Mouse (Mus musculus) spleen, adult 2 months (tissue): ENCODE measurements at regions not wholly inside any gene's neighbourhood (a gene's known extent, or its start where the extent isn't known, plus 50 kb on each side); places are given as distances from the start of the nearest gene placed in this dataset.

Experiments
- DNase-seq, 2 experiments: peaks; one replicate each; pipeline versions ENCODE4 v3.0.0 to v3.0.0-alpha.2; 2012 to 2021; ENCODE audit warnings: low spot score in 2 of 2, low read depth in 1 of 2
- H3K27ac ChIP-seq: fragments of 200-500 bp; 2 replicates; pipeline ENCODE4 v1.5.1; 2012; ENCODE audit warnings: low read length, inconsistent platforms; ENCODE audit not compliant: insufficient read depth
- H3K27me3 ChIP-seq: fragments of 200-500 bp; 2 replicates; pipeline ENCODE4 v1.6.1; 2012; ENCODE audit warnings: mild to moderate bottlenecking, moderate library complexity, low read length, inconsistent platforms; ENCODE audit not compliant: control insufficient read depth, insufficient read depth
- H3K36me3 ChIP-seq: fragments of 200-500 bp; 2 replicates; pipeline ENCODE4 v1.6.1; 2012; ENCODE audit warnings: mild to moderate bottlenecking, low read length, inconsistent platforms; ENCODE audit not compliant: control insufficient read depth, insufficient read depth
- H3K4me1 ChIP-seq: fragments of 200-500 bp; 2 replicates; pipeline ENCODE4 v1.6.1; 2011; ENCODE audit warnings: inconsistent platforms; ENCODE audit not compliant: control insufficient read depth, insufficient read depth, insufficient read length
- H3K4me3 ChIP-seq: fragments of 200-500 bp; 2 replicates; pipeline ENCODE4 v1.5.1; 2011; ENCODE audit warnings: mild to moderate bottlenecking, inconsistent platforms; ENCODE audit not compliant: insufficient read depth, insufficient read length; ENCODE audit errors: extremely low read depth
- CTCF ChIP-seq: fragments of 200-500 bp; IDR thresholded peaks from 2 replicates; pipeline ENCODE4 v1.5.1; 2011; ENCODE audit warnings: mild to moderate bottlenecking, inconsistent platforms; ENCODE audit not compliant: insufficient read depth, insufficient read length, insufficient replicate concordance; ENCODE audit errors: extremely low read depth
- POLR2A ChIP-seq: fragments of 200-500 bp; IDR thresholded peaks from 2 replicates; pipeline ENCODE4 v1.6.1; 2011; ENCODE audit warnings: low read depth, low read length, inconsistent platforms
- WGBS: fragments of 180-500 bp; shearing (Covaris S2); methylation state at CpG from one replicate; pipeline ENCODE4 v1.1.7; 2018; 5-methylcytosine and 5-hydroxymethylcytosine counted together

DNA sequence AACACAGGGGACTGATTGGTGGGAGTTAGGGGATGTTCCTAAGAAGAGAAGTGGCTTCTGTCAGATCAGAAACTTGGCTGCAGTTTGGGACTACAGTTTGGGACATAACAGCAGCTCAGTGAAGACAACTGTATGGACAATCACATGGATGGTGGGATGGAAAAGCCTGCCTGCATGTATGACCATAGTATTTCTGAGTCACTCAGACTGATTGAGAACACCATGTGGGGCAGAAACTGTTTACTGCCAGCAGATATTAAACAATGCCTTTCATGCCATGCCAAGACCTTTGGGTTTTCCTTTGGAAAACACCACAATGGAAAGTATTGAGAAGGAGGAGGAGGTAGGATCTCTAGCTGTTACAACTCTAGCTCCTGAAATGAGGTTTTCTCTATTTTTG is 635.0 kb downstream of the Inhba start:
- H3K36me3 ChIP-seq = no peaks in the 10 kb centered on the region
- TF ChIP-seq CTCF (no peak), POLR2A (no peak)
- no peak for DNase-seq
- no peak overlapping the region for H3K4me3 ChIP-seq
- H3K27ac ChIP-seq = no peak overlapping the region
- H3K27me3 ChIP-seq = no peaks in the 10 kb centered on the region
- H3K4me1 ChIP-seq = no peaks in the 10 kb centered on the region

DNA sequence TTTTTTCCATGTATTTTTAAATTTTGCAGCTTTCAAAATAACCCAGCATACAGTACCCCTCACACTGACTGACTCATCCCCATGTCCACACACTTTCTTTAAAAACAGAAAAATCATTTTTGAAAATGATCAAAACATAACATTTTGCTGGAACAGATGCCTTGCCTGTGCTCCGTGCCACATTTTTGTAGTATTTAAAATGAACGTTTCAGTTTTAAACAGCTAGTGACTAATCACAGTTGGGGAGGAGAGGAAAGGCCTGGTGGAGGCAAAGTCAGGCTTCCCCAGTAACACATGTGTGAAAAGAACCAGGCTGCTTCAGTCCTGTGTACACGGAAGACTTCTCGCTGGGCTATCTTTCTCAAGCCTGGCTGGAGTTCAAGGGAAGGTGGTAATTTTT is 644.5 kb downstream of the Inhba start:
- H3K36me3 ChIP-seq = no peaks in the 10 kb centered on the region
- H3K4me3 ChIP-seq = no peak overlapping the region
- H3K27ac ChIP-seq = no peak overlapping the region
- H3K4me1 ChIP-seq = no peaks in the 10 kb centered on the region
- TF ChIP-seq CTCF = no peak
- DNase-seq = no peak
- 84% methylated on average over 4 of the region's 4 CpGs for WGBS
- no peaks in the 10 kb centered on the region for H3K27me3 ChIP-seq

DNA sequence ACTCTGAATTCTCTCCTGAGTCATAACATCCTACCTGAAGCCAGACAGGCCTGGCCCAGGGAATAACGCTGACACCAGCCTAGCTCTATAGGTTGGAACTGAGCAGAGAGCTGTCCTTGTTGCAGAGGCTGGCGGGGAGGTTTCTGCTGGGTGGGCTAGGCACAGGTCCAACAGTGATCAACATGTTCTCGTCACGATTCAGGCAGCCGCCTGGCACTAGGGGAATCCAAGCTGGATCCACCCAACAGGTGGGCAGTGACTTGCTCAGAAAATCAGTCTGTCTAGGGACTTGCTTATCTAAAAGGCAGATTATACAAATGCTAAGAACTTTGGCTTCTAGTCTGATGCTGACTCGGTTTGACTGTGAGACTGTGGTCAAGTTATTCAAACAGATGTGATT is 648.2 kb downstream of the Inhba start:
- no peak for DNase-seq
- H3K4me1 ChIP-seq = no peaks in the 10 kb centered on the region
- WGBS = 86% methylated on average over 6 of the region's 6 CpGs
- H3K4me3 ChIP-seq = no peak overlapping the region
- H3K27me3 ChIP-seq = no peaks in the 10 kb centered on the region
- no peak overlapping the region for H3K27ac ChIP-seq
- TF ChIP-seq POLR2A = no peak
- no peak for TF ChIP-seq CTCF
- H3K36me3 ChIP-seq = no peaks in the 10 kb centered on the region

DNA sequence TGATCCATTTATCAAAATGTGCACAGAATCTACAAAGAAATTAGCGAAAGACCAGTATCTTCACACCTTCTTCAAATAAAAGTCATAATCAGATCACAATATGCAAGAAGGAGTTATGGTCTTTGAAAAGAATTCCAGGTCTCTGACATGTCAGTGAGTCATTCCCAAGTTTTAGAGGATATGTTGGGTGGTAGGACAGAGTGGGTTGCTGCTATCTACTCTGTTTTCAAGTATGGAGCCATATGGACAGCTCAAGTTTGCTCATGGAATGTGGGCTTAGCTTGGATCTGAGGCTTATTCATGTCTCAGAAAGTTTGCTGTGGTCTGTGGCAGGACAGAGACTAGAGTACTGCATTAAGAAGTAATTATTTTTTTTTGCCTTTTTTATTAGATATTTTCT is 657.0 kb downstream of the Inhba start:
- no peak for DNase-seq
- Histone ChIP-seq H3K36me3 (no peaks in the 10 kb centered on the region), H3K27ac (no peak overlapping the region), H3K4me3 (no peak overlapping the region), H3K27me3 (no peaks in the 10 kb centered on the region), H3K4me1 (no peaks in the 10 kb centered on the region)
- TF ChIP-seq POLR2A = no peak
- WGBS = 88% methylated on average over 1 of the region's 1 CpGs

DNA sequence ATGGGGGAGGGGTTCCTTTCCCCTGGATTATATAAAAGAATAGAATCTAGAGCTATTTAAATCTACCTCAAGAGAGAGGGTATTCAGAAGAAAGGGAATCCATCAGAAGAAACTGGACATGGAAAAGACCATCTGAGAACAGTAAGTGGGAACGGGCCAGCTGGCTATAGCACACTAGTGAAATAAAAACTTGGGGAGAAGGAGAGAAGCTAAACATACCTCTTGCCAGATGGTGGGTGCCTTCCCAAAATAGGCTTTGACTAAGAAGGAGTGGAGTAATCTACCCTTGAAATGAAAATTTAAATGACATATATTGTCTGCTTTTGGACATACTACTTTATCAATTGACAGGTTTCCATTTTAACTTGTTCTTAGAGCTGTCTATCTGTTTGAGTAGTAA is 657.6 kb downstream of the Inhba start:
- Histone ChIP-seq H3K27me3 (no peaks in the 10 kb centered on the region), H3K27ac (no peak overlapping the region), H3K4me1 (no peaks in the 10 kb centered on the region), H3K4me3 (no peak overlapping the region), H3K36me3 (no peaks in the 10 kb centered on the region)
- 98% methylated on average over 1 of the region's 1 CpGs for WGBS
- DNase-seq = no peak
- TF ChIP-seq CTCF (no peak), POLR2A (no peak)

DNA sequence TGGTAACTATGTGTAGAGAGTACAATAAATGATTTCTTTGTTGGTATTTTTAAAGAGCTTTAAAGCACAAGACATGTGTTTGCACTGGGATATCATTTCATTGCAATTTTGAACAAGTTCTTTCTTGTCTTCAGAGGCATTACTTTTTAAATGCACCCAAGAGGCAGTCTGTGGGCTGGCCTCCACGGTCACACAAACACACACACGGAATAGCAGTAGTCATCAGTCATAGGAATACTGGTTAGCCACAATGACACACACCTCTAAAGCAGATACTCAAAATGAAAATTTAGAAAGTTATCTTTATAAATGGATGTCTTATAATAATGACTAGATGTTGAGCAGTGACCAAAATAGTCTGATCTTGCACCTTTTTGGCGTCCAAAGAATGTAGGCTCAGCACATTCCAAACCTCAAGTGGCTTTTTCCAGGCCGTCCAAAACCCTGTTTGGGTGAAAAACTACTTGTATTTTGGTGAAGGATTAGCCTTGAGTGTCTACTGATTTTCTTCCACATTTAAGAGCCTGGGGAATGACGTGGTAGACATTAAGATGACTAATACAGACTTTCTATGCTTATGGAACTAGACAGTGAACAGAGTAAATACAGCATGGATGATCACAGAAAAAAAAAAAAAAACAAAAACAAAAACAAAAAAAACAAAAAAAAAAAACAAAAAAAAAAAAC is 658.5 kb downstream of the Inhba start:
- H3K4me3 ChIP-seq = no peak overlapping the region
- H3K4me1 ChIP-seq = no peaks in the 10 kb centered on the region
- 89% methylated on average over 5 of the region's 5 CpGs for WGBS
- H3K27ac ChIP-seq = no peak overlapping the region
- no peaks in the 10 kb centered on the region for H3K36me3 ChIP-seq
- H3K27me3 ChIP-seq = no peaks in the 10 kb centered on the region
- TF ChIP-seq CTCF = no peak
- no peak for TF ChIP-seq POLR2A
- no peak for DNase-seq

DNA sequence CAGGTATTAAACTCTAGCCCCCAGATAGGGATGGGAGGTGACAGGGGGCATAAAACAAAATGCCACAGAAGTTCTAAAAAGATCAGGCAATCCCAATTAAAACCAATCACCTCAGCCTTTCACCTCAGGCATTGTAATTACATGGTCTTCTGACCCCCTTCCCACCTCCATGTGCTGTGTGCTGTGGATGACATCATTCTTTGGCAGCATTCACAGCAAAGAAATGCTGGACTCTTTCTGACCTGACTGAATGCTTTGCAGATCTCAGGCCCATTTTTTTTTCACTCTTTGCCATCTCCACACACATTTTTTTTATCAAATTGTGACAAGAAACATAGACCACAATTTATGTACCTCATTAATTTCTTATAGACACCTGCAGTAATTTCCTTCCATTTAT is 659.1 kb downstream of the Inhba start:
- no peak for DNase-seq
- H3K4me3 ChIP-seq = no peak overlapping the region
- no peaks in the 10 kb centered on the region for H3K4me1 ChIP-seq
- no peak overlapping the region for H3K27ac ChIP-seq
- no peaks in the 10 kb centered on the region for H3K36me3 ChIP-seq
- H3K27me3 ChIP-seq = no peaks in the 10 kb centered on the region
- TF ChIP-seq CTCF (no peak), POLR2A (no peak)

DNA sequence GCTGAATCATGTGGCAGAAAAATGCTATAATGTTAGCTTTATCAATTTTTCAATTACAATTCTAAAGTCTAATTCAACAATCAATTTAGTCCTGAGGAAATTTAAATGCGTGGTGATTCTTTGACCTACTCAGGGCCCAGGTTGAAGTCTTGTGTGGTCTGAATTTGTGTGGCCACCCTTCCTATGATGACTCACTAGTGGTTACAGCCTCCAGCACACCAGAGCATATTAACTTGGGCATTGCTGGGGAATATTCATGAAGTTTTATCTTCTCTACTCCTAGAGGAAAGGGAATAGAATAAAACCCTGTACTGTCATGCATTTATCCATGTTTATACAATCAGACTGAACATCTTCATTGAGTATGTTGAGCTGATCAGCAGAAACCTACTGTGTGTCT is 665.2 kb downstream of the Inhba start:
- Histone ChIP-seq H3K4me1 (no peaks in the 10 kb centered on the region), H3K36me3 (no peaks in the 10 kb centered on the region), H3K27me3 (no peaks in the 10 kb centered on the region), H3K4me3 (no peak overlapping the region), H3K27ac (no peak overlapping the region)
- WGBS = 76% methylated on average over 1 of the region's 1 CpGs
- no peak for TF ChIP-seq POLR2A
- TF ChIP-seq CTCF = no peak
- DNase-seq = no peak
